Mouse (Mus musculus) megakaryocyte, embryonic 14.5 days (primary cell): Measurements from ENCODE around the gene Sptssa.

Experiments
- FLI1 ChIP-seq: IDR thresholded peaks from 2 replicates; pipeline ENCODE4 v1.6.1; 2012; ENCODE audit warnings: low read length, inconsistent platforms, mixed read lengths
- GATA1 ChIP-seq: IDR thresholded peaks from 3 replicates; pipeline ENCODE4 v1.6.1; 2012; ENCODE audit warnings: mixed read lengths, low read length, inconsistent platforms, borderline replicate concordance

DNA sequence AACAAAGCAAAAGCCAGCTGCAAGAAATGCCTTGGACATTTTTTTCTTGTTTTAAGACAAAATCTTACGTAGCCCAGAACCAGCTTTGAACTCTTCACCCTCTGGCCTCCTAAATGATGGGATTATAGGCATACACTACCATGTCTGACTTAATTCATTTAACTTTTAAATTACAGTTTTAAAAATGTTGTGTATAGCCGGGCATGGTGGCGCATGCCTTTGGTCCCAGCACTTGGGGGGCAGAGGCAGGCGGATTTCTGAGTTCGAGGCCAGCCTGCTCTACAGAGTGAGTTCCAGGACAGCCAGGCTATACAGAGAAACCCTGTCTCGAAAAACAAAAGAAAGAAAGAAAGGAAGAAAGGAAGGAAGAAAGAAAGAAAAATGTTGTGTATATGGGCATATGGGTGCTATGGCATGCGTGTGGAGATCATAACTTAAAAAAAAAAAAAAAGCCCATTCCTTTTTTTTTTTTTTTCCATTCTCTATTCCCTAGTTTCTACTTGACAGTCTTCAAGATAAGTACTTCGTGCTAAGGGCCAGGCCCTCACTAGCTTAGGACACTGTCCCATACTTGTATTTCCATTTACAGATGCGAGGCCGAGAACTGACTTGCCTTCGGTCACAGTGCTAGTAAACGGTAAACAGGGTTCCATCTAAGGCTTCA lies 38.6 kb upstream of the Sptssa start:
- no peak for TF ChIP-seq GATA1
- no peak for TF ChIP-seq FLI1
